Mouse (Mus musculus) olfactory bulb, adult 2 months (tissue): ENCODE measurements around the gene Abcc4. TPM values are rescaled to one million over a fixed set of nuclear protein-coding genes. Genes with fewer than 3 reads are reported as not detected.
A peak's percentile ranks its signal among the peaks of the same experiment; 100 is the strongest.

ENCODE experiments used
- H3K27ac ChIP-seq: fragments of 200-500 bp; 2 replicates; pipeline ENCODE4 v1.5.1; 2012; ENCODE audit warnings: low read depth, low read length; ENCODE audit not compliant: insufficient read depth
- H3K4me1 ChIP-seq: fragments of 200-500 bp; 2 replicates; pipeline ENCODE4 v1.6.1; 2012; ENCODE audit warnings: low read length; ENCODE audit not compliant: control insufficient read depth, insufficient read depth
- H3K4me3 ChIP-seq: fragments of 200-500 bp; 2 replicates; pipeline ENCODE4 v1.5.1; 2012; ENCODE audit warnings: mild to moderate bottlenecking, low read depth, low read length, moderate library complexity; ENCODE audit not compliant: insufficient read depth
- CTCF ChIP-seq: fragments of 200-500 bp; IDR thresholded peaks from 2 replicates; pipeline ENCODE4 v1.5.1; 2012; ENCODE audit warnings: low read depth, mild to moderate bottlenecking, low read length, moderate library complexity; ENCODE audit not compliant: insufficient read depth
- POLR2A ChIP-seq: fragments of 200-500 bp; IDR thresholded peaks from 2 replicates; pipeline ENCODE4 v1.6.1; 2012; ENCODE audit warnings: mild to moderate bottlenecking, low read depth, low read length, moderate library complexity; ENCODE audit not compliant: insufficient read depth
- WGBS: fragments of 180-500 bp; shearing (Covaris S2); methylation state at CpG from one replicate; pipeline ENCODE4 v1.1.7; 2018; 5-methylcytosine and 5-hydroxymethylcytosine counted together
- polyA plus RNA-seq: library from polyadenylated mRNA; stranded (reverse); fragments of >200 nt; gene quantifications from 2 replicates; pipeline ENCODE4 v1.2.4, GENCODE M21; 2012; ENCODE audit warnings: low replicate concordance; ENCODE audit not compliant: missing spikeins, insufficient read depth, insufficient read length

The Abcc4 gene
- polyA plus RNA-seq, 1 experiment = not detected

GRCm38 (mm10) chr14:118608816-118609465 lies 97.1 kb downstream of the Abcc4 start:
- TF ChIP-seq POLR2A (no peak), CTCF (no peak)
- Histone ChIP-seq H3K4me3 (no peak overlapping the region), H3K4me1 (0 out of 2 replicates have a peak, but pooled peaks cover 2% of the 10 kb centered on the region), H3K27ac (no peak overlapping the region)
- 38% methylated on average over 16 of the region's 16 CpGs for WGBS

- no peak overlapping the region for H3K27ac ChIP-seq
- no peak overlapping the region for H3K4me3 ChIP-seq
- H3K4me1 ChIP-seq = 0 out of 2 replicates have a peak, but pooled peaks cover 2% of the 10 kb centered on the region
- TF ChIP-seq CTCF (no peak), POLR2A (no peak)
- 97% methylated on average over 7 of the region's 7 CpGs for WGBS
Observed at GRCm38 (mm10) chr14:118608317-118608716, 97.7 kb downstream of the Abcc4 start.

- Histone ChIP-seq H3K4me1 (0 out of 2 replicates have a peak, but pooled peaks cover 2% of the 10 kb centered on the region), H3K4me3 (no peak overlapping the region), H3K27ac (no peak overlapping the region)
- 92% methylated on average over 9 of the region's 9 CpGs for WGBS
- TF ChIP-seq POLR2A (no peak), CTCF (no peak)
Observed at GRCm38 (mm10) chr14:118606476-118606875, 99.5 kb downstream of the Abcc4 start.

DNA sequence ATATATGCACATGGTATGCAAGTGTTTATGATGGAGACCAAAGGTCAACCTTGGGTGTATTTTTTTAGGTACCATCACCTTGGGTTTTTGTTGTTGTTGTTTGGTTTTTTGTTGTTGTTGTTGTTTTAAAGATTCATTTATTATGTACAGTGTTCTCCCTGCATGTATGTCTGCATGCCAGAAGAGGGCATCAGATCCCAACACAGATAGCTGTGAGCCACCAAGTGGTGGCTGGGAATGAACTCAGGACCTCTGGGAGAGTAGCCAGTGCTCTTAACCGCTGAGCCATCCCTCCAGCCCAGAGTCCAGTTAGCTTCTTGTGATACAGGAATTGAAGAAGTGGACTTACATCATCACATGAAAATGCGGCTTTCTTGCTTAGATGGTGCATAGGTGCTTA lies 101.1 kb downstream of the Abcc4 start:
- WGBS = 100% methylated on average over 2 of the region's 2 CpGs
- Histone ChIP-seq H3K4me1 (0 out of 2 replicates have a peak, but pooled peaks cover 2% of the 10 kb centered on the region), H3K27ac (no peak overlapping the region), H3K4me3 (no peak overlapping the region)
- TF ChIP-seq POLR2A (no peak), CTCF (no peak)

DNA sequence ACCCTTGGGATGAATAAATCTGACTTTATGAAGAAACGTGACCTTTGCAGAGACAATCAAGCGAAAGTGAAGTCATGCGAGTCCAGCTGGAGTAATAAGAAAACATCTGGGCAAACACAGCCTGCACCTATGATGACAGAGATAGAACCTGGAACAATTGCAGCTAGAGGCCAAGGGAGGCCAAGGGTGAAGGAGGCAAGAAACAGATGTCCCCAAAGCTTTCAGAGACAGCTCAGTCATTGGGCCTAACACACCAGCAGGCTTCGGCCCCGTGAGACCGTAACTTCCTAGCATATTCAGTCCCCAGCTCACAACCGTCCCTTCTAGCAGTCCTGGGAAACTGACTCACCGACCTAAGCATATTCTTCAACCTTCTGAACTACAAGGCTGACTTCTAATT lies 104.0 kb downstream of the Abcc4 start:
- no peak overlapping the region for H3K27ac ChIP-seq
- TF ChIP-seq CTCF = no peak
- no peak for TF ChIP-seq POLR2A
- no peak overlapping the region for H3K4me3 ChIP-seq
- 93% methylated on average over 8 of the region's 8 CpGs for WGBS
- no peaks in the 10 kb centered on the region for H3K4me1 ChIP-seq

DNA sequence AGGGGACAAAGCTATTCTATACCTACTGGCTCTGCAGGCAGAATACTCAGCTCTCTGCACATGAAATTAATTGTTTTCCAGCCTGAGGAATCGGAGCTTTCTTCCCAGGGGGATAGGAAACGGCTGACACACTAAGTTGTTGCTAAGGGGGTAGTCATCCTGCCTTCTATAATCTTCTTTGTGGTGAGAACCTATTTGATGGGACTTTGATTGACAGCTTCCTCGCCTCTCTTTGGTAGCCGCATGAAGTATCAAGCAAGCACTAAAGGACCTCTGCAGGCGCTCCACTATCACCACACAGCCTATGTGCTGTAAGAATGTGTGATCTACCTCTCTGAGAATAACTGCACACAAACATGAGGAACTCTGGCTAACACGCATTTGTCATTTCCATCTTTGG lies 105.3 kb downstream of the Abcc4 start:
- Histone ChIP-seq H3K4me1 (no peaks in the 10 kb centered on the region), H3K27ac (no peak overlapping the region), H3K4me3 (no peak overlapping the region)
- WGBS = 85% methylated on average over 6 of the region's 6 CpGs
- TF ChIP-seq POLR2A (no peak), CTCF (no peak)

- no peak overlapping the region for H3K27ac ChIP-seq
- TF ChIP-seq POLR2A (no peak), CTCF (no peak)
Observed at GRCm38 (mm10) chr14:118598757-118599156, 107.3 kb downstream of the Abcc4 start.

GRCm38 (mm10) chr14:118594463-118594862 lies 111.6 kb downstream of the Abcc4 start:
- Histone ChIP-seq H3K4me3 (no peak overlapping the region), H3K27ac (no peak overlapping the region), H3K4me1 (peaks cover 2% of the 10 kb centered on the region; the same call in 1 of the 2 replicates)
- 91% methylated on average over 13 of the region's 13 CpGs for WGBS
- TF ChIP-seq CTCF (no peak), POLR2A (no peak)

More at GRCm38 (mm10) chr14:118598757-118599156, 107.3 kb downstream of the Abcc4 start:
- Histone ChIP-seq H3K4me3 (no peak overlapping the region), H3K4me1 (no peaks in the 10 kb centered on the region)
- WGBS = 98% methylated on average over 3 of the region's 3 CpGs

- Histone ChIP-seq H3K27ac (no peak overlapping the region), H3K4me1 (peaks cover 2% of the 10 kb centered on the region; the same call in 1 of the 2 replicates), H3K4me3 (no peak overlapping the region)
- WGBS = 49% methylated on average over 20 of the region's 20 CpGs
- TF ChIP-seq POLR2A (no peak), CTCF (peak; percentile 88)
Observed at GRCm38 (mm10) chr14:118591477-118592403, 114.3 kb downstream of the Abcc4 start.
